Mouse (Mus musculus) stomach, embryonic 15.5 days (tissue): ENCODE measurements around the gene Crygn. TPM values are rescaled to one million over a fixed set of nuclear protein-coding genes. Genes with fewer than 3 reads are reported as not detected.

Source experiments
- ATAC-seq: fragments of 200-750 bp; cut with Nextera tagmentation; 2 replicates; pipeline ENCODE4 v1.8.0; 2017; ENCODE audit warnings: low read depth, moderate number of reproducible peaks, moderate TSS enrichment; ENCODE audit not compliant: insufficient read depth, low FRiP score
- H3K27ac ChIP-seq: fragments of 300-500 bp; sonication (generic); 2 replicates; pipeline ENCODE4 v1.5.1; 2015; ENCODE audit warnings: mild to moderate bottlenecking, inconsistent platforms
- H3K27me3 ChIP-seq: fragments of 300-500 bp; sonication (generic); replicated peaks from 2 replicates; pipeline ENCODE4 v1.6.1; 2015; ENCODE audit warnings: inconsistent platforms
- H3K36me3 ChIP-seq: fragments of 300-500 bp; sonication (generic); 2 replicates; pipeline ENCODE4 v1.6.1; 2015; ENCODE audit warnings: inconsistent platforms
- H3K4me1 ChIP-seq: fragments of 300-500 bp; sonication (generic); 2 replicates; pipeline ENCODE4 v1.6.1; 2015; ENCODE audit warnings: inconsistent platforms
- H3K4me2 ChIP-seq: fragments of 300-500 bp; sonication (generic); 2 replicates; pipeline ENCODE4 v1.6.1; 2015; ENCODE audit warnings: mild to moderate bottlenecking, inconsistent platforms
- H3K4me3 ChIP-seq: fragments of 300-500 bp; sonication (generic); replicated peaks from 2 replicates; pipeline ENCODE4 v1.5.1; 2015; ENCODE audit warnings: inconsistent platforms
- H3K9ac ChIP-seq: fragments of 300-500 bp; sonication (generic); 2 replicates; pipeline ENCODE4 v1.6.1; 2015; ENCODE audit warnings: inconsistent platforms
- H3K9me3 ChIP-seq: fragments of 300-500 bp; sonication (generic); 2 replicates; pipeline ENCODE4 v1.6.1; 2016; ENCODE audit warnings: inconsistent platforms
- WGBS: fragments of 180-500 bp; shearing (Covaris S2); methylation state at CpG from one replicate; pipeline ENCODE4 v1.1.7; 2015; 5-methylcytosine and 5-hydroxymethylcytosine counted together
- polyA plus RNA-seq: library from polyadenylated mRNA; unstranded; fragments of >200 nt; fragmentation: Nextera tagmentation; extraction: Ambion mirVana; gene quantifications from 2 replicates; pipeline ENCODE4 v1.2.1, GENCODE M21; 2015

The Crygn gene
- polyA plus RNA-seq, 1 experiment from 2014 or later: 1.6 TPM

DNA sequence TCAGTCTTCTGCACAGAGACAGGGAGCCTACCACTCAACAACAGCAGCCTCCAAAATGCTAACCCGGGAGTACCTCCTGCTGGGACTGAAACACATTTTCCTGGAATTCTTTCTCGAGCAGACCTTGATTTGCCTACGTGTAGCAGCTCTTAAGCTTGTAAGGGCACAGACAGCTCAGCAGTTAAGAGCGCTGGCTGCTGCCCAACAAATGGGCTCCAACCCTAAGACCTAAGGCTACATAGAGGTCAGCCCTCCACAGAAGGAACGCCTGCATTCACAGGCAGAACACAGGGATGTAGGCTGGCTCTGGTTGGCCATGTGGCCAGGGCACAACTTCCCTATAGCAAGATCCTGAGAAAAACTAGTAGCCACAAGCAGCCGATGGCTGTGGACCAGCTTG, 31.9 kb downstream of the Crygn start:
- Histone ChIP-seq H3K4me2 (no peak overlapping the region), H3K4me1 (peaks cover 31% of the 10 kb centered on the region), H3K4me3 (no peak overlapping the region), H3K9ac (no peak overlapping the region), H3K36me3 (no peaks in the 10 kb centered on the region), H3K27ac (peak overlapping the region; percentile 75; the same call in 1 of the 2 replicates), H3K9me3 (no peaks in the 10 kb centered on the region), H3K27me3 (no peaks in the 10 kb centered on the region)
- ATAC-seq: no peak
- 59% methylated on average over 6 of the region's 6 CpGs for WGBS

DNA sequence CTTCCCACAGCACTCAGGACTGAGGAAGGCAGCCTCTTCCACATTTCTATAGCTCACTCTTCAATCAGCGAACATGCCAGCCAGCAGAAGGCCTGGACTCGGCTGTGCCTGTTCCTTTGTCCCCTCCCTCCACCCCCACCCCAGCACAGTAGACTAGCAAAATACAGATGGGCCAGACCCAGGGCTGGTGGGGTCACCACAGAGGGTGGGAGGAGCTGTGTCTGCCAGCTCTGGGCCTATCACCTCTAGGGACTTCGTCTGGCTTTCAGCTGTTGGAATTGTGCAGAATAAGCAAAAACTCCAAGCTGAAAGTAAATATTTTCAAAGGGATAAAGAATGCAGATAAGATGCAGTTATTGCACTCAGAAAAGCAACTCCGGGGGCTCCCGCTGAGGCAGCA, 33.0 kb downstream of the Crygn start:
- Histone ChIP-seq H3K4me1 (peaks cover 24% of the 10 kb centered on the region), H3K36me3 (no peaks in the 10 kb centered on the region), H3K9ac (no peak overlapping the region), H3K4me3 (no peak overlapping the region), H3K4me2 (peak overlapping the region; percentile 19; the same call in 1 of the 2 replicates), H3K27ac (peak overlapping the region; percentile 75), H3K9me3 (no peaks in the 10 kb centered on the region), H3K27me3 (no peaks in the 10 kb centered on the region)
- 21% methylated on average over 5 of the region's 5 CpGs for WGBS
- ATAC-seq: peak; percentile 61

DNA sequence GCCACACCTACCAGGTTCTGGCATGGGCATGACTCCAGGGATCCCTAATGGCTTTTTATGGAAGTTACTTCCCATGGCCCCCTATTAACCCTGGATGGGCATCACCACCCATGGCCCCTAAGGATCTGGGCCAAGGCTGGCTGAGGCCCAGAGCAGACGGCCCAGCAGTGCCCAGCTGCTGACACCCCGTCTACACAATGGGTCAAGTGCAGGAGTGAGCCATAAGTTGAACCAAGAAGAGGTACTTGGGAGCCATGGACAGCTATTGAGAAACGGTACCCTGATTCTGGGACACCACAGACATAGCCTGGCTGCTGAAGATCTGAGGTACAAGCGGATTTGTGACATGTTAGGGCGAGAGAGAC, 33.6 kb downstream of the Crygn start:
- Histone ChIP-seq H3K9ac (no peak overlapping the region), H3K4me1 (peaks cover 22% of the 10 kb centered on the region)
- no peak for ATAC-seq

DNA sequence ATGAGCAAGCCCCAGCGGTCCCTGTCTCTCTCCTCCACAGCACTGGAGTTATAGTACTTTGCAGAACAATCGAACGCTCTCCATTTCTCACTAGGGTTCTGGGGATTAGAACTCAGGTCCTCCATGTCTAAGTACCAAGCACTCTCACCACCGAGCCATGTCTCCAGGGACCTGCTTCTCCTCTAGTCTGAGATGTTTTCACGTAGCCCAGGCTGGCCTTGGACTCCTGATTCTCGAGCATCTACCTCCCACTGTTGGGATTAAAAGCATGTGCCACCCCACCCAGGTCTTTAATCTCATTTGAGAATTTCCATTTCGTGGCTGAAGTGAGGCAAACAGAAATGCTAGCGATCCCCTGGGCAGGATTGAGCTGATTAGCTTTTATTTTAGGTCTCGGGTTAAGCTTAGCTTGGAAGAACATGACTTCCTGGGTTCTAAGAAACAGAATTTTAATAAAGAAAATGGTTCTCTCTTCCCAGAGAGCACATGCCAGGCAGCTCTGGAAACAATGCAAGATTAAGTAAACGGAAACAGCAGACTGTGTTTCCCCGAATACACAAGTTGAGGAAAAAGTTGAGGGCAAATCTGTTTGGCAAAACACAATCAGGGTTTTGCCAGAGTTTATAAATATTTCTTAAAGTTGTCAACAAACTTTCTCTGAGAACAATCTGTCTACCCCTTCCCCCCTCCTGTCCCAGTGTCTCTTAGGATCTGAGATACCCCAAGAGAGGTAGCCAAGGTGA, 34.1 kb downstream of the Crygn start:
- no peak overlapping the region for H3K9ac ChIP-seq
- H3K27ac ChIP-seq: peak overlapping the region; percentile 75
- ATAC-seq: no peak
- H3K9me3 ChIP-seq: no peaks in the 10 kb centered on the region
- H3K27me3 ChIP-seq: no peaks in the 10 kb centered on the region
- peaks cover 21% of the 10 kb centered on the region for H3K4me1 ChIP-seq
- no peaks in the 10 kb centered on the region for H3K36me3 ChIP-seq
- H3K4me3 ChIP-seq: no peak overlapping the region
- H3K4me2 ChIP-seq: no peak overlapping the region
- WGBS: 71% methylated on average over 11 of the region's 11 CpGs

More for the DNA sequence above, 33.6 kb downstream of the Crygn start:
- Histone ChIP-seq H3K9me3 (no peaks in the 10 kb centered on the region), H3K27ac (peak overlapping the region; percentile 75), H3K36me3 (no peaks in the 10 kb centered on the region), H3K27me3 (no peaks in the 10 kb centered on the region), H3K4me3 (no peak overlapping the region), H3K4me2 (peak overlapping the region; percentile 19; the same call in 1 of the 2 replicates)
- 61% methylated on average over 5 of the region's 5 CpGs for whole genome bisulfite sequencing

DNA sequence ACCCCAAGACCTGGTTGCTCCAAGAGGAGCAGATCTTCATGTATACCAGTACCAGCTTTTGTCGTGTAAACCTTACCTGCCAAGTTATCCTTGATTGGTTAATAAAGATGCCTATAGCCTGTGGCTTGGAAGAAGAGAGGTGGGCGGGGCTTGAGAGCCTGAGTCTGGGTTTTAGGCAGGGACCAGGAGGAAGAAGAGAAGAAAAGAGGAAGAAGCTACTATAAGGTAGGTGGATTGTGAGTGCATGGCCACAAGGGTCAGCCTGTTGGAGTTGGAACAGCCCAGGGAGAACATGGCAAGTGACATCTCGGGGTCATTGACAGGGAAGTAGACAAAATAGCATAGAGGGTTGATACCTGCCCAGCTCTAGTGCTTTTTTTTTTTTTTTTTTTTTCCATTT, 38.0 kb downstream of the Crygn start:
- H3K36me3 ChIP-seq: no peaks in the 10 kb centered on the region
- H3K27me3 ChIP-seq: no peaks in the 10 kb centered on the region
- 92% methylated on average over 3 of the region's 3 CpGs for WGBS
- H3K4me2 ChIP-seq: no peak overlapping the region
- H3K4me3 ChIP-seq: no peak overlapping the region
- H3K4me1 ChIP-seq: peaks cover 9% of the 10 kb centered on the region
- no peaks in the 10 kb centered on the region for H3K9me3 ChIP-seq
- no peak overlapping the region for H3K27ac ChIP-seq
- ATAC-seq: no peak
- no peak overlapping the region for H3K9ac ChIP-seq

DNA sequence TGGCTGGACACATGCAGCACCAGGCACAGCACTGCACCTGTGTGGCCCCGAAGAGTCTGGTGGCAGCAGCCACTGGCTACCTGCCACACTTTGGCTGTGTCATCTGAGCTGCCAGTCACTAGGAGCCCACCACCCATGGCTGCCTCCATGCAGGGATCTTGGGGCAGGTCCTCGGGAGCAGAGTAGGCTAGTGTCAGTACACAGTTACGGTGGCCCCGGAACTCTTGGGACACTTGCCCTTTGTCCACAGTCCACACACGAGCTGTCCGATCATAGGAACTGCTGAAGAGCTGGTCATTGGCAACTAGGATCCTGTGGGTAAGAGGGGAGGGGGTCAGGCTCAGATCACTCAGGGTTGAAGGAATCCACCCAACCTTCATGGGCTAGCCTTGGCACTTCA, 39.7 kb downstream of the Crygn start:
- Histone ChIP-seq H3K27ac (no peak overlapping the region), H3K4me3 (no peak overlapping the region), H3K4me1 (no peaks in the 10 kb centered on the region), H3K36me3 (no peaks in the 10 kb centered on the region; the same call in 1 of the 2 replicates), H3K4me2 (no peak overlapping the region), H3K9me3 (no peaks in the 10 kb centered on the region), H3K9ac (no peak overlapping the region), H3K27me3 (no peaks in the 10 kb centered on the region)
- no peak for ATAC-seq
- 92% methylated on average over 6 of the region's 6 CpGs for WGBS

DNA sequence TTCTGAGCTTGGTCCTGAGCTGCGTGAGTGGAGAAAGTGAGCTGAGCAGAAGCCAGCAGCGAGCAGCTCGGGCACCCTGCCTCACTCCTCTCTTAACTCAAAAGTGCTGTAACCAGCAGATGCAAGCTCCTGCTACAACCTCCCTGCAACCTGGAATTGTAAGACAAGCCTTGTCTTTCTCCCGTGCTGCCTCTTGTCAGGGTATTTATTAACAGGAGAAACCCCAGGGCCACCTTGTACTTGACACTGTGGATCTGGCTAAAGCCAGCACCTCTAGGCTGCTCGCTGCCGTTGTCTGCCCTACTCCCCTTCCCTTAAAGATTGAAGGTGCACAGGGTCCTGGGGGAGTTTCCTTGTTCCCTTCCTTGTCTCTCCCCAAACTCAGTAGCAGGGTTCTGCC, 43.8 kb downstream of the Crygn start:
- H3K9ac ChIP-seq: no peak overlapping the region
- no peak overlapping the region for H3K4me3 ChIP-seq
- no peak overlapping the region for H3K4me2 ChIP-seq
- H3K9me3 ChIP-seq: no peaks in the 10 kb centered on the region
- no peaks in the 10 kb centered on the region for H3K27me3 ChIP-seq
- no peaks in the 10 kb centered on the region for H3K4me1 ChIP-seq
- peaks cover 32% of the 10 kb centered on the region for H3K36me3 ChIP-seq
- WGBS: 77% methylated on average over 6 of the region's 6 CpGs
- no peak for ATAC-seq
- H3K27ac ChIP-seq: no peak overlapping the region

DNA sequence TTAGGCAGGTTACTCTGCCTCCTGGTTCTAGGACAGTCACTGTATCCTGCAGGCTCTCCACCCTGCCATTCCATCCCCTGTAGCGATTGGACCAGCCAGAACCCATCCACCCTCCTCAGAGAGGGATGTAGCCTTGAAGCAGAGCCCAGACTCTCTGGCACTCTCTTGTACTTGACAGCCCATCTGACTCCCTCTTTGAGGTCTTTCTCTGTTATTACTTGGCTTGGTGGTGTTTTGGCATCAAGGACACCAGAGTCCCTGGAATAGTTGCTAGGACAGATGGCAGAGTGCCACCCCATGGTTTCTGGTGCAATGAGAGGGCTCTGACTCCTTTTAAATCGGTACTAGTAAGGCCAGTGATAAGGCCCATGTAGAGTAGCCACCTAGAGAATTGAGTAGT, 44.6 kb downstream of the Crygn start:
- WGBS: 71% methylated on average over 2 of the region's 2 CpGs
- H3K9ac ChIP-seq: no peak overlapping the region
- no peak overlapping the region for H3K4me2 ChIP-seq
- H3K4me1 ChIP-seq: no peaks in the 10 kb centered on the region
- peaks cover 40% of the 10 kb centered on the region for H3K36me3 ChIP-seq
- ATAC-seq: no peak
- H3K9me3 ChIP-seq: no peaks in the 10 kb centered on the region
- no peaks in the 10 kb centered on the region for H3K27me3 ChIP-seq
- no peak overlapping the region for H3K27ac ChIP-seq
- no peak overlapping the region for H3K4me3 ChIP-seq

DNA sequence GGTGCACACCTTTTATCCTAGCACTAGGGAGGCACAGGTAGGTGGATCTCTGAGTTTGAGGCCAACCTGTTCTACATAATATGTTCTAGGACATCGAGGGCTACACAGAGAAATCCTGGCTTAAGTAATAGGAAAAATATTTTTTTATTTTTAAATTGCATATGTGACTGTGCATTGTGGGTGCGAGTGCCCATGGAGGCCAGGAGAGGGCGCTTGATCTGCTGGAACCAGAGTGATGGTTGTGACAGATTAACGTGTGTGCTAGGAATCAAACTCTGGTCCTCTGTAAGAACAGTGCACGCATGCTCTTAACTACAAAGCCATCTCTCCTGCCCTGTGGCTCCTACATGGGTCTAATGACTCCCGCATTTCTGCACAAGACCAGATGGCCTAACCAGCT, 46.2 kb downstream of the Crygn start:
- 92% methylated on average over 6 of the region's 6 CpGs for WGBS
- Histone ChIP-seq H3K27me3 (no peaks in the 10 kb centered on the region), H3K36me3 (peaks cover 44% of the 10 kb centered on the region), H3K4me2 (no peak overlapping the region), H3K9me3 (no peaks in the 10 kb centered on the region), H3K9ac (no peak overlapping the region), H3K4me1 (no peaks in the 10 kb centered on the region), H3K4me3 (no peak overlapping the region), H3K27ac (no peak overlapping the region)
- ATAC-seq: no peak

DNA sequence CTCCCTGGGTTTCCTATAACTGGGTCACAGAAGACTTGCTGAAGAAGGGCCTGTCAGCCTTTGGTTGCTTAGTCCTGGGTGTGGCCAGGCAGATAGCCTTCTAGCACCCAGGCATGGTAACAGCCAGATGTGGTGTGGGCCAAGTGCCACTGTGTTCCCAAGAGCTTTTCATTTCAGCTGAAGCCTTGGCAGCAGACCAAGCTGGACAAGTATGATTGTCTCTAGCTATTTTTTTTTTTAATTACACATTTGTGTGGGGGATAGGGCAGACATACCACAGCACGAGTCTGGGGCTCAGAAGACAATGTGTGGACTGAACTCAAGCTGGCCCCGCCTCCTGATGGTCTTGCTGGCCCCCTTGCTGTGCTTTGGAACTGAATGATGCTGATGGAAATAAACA, 47.8 kb downstream of the Crygn start:
- Histone ChIP-seq H3K9me3 (no peaks in the 10 kb centered on the region), H3K4me1 (no peaks in the 10 kb centered on the region), H3K27ac (no peak overlapping the region), H3K4me3 (no peak overlapping the region), H3K27me3 (no peaks in the 10 kb centered on the region), H3K36me3 (peaks cover 61% of the 10 kb centered on the region), H3K9ac (no peak overlapping the region), H3K4me2 (no peak overlapping the region)
- whole genome bisulfite sequencing: 59% methylated on average over 2 of the region's 2 CpGs
- no peak for ATAC-seq

DNA sequence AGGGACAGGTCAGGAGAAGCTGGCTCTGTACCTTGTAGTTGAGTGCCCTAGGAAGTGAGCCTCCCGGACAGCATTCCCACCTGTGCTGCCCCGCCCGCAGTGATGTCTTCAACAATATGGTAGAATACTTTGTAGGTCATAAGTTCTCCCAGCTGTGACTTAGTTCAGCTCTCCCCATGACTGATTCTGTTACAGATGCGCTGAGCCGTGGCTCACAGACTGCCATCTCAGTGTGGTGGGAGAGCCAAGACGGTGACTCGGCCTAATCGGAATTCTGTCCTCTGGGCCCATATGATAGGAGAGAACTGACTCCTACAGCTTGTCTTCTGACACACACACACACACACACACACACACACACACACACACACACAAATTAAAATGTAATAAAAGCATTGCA, 53.2 kb downstream of the Crygn start:
- 91% methylated on average over 8 of the region's 8 CpGs for WGBS
- no peak overlapping the region for H3K4me2 ChIP-seq
- no peaks in the 10 kb centered on the region for H3K4me1 ChIP-seq
- H3K27me3 ChIP-seq: no peaks in the 10 kb centered on the region
- no peaks in the 10 kb centered on the region for H3K9me3 ChIP-seq
- no peak overlapping the region for H3K27ac ChIP-seq
- H3K36me3 ChIP-seq: peaks cover 65% of the 10 kb centered on the region
- no peak overlapping the region for H3K9ac ChIP-seq
- H3K4me3 ChIP-seq: no peak overlapping the region
- no peak for ATAC-seq

DNA sequence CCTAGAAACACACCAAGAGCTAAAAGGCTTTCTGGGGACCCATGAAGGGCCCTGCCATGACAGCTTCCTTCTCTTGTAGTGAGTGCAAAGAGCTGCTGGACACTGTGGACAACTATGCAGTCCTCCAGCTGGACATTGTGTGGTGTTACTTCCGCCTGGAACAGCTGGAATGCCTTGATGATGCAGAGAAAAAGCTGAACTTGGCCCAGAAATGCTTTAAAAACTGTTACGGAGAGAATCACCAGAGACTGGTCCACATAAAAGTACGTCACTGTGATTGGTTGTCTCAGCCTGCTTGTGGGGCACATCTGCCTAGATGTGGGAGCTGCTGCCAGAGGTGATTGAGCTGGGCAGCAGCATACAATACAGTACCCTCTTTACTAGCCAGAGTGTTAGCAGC, 56.5 kb downstream of the Crygn start:
- H3K4me3 ChIP-seq: no peak overlapping the region
- no peak for ATAC-seq
- H3K27ac ChIP-seq: no peak overlapping the region
- no peak overlapping the region for H3K9ac ChIP-seq
- no peaks in the 10 kb centered on the region for H3K27me3 ChIP-seq
- peaks cover 51% of the 10 kb centered on the region for H3K36me3 ChIP-seq
- no peaks in the 10 kb centered on the region for H3K4me1 ChIP-seq
- H3K4me2 ChIP-seq: no peak overlapping the region
- WGBS: 67% methylated on average over 3 of the region's 3 CpGs
- H3K9me3 ChIP-seq: no peaks in the 10 kb centered on the region
